Mouse (Mus musculus) embryonic fibroblast, embryonic 13.5 days (primary cell): ENCODE measurements around the gene Bcl3.

Experiments used
- CTCF ChIP-seq: IDR thresholded peaks from 2 replicates; pipeline ENCODE4 v1.5.1; 2011; ENCODE audit warnings: mild to moderate bottlenecking, control low read depth, low read length, moderate library complexity, borderline replicate concordance; ENCODE audit not compliant: insufficient read depth
- POLR2A ChIP-seq: IDR thresholded peaks from 2 replicates; pipeline ENCODE4 v1.6.1; 2011; ENCODE audit warnings: low read depth, mild to moderate bottlenecking, control low read depth, low read length, moderate library complexity

DNA sequence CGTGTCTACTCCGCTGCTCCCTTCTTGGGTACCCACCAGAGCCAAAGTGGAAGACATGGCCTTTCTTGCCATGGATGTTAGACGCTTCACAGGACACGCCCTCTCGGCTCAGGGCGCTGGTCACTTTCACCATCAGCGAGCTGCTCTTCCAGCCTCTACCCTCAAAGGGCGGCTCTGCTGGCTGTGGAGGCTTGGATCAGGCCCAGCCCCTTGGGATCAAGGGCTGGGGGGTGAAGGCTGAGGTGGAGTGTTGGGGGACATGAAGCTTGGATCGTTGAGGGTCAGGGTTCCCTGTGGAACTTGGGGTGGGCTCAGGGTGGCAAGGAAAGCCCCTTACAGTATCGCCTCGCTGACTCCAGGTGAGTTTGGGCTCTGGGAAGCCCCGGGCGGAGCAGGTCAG lies 63.9 kb downstream of the Bcl3 start:
- TF ChIP-seq CTCF (no peak), POLR2A (no peak)
